Mouse (Mus musculus) limb, embryonic 14.5 days (tissue): ENCODE data around the gene Nav3. TPM values are rescaled to one million over a fixed set of nuclear protein-coding genes. Genes with fewer than 3 reads are reported as not detected.
A peak's percentile ranks its signal among the peaks of the same experiment; 100 is the strongest.

Experiments used
- ATAC-seq: fragments of 200-750 bp; cut with Nextera tagmentation; 2 replicates; pipeline ENCODE4 v1.8.0; 2017; ENCODE audit warnings: low read depth, moderate number of reproducible peaks, moderate TSS enrichment; ENCODE audit not compliant: low FRiP score
- DNase-seq: peaks from one replicate; pipeline ENCODE4 v3.0.0-alpha.2; 2015; ENCODE audit warnings: low spot score
- H3K27ac ChIP-seq: fragments of 300-500 bp; sonication (generic); replicated peaks from 2 replicates; pipeline ENCODE4 v1.5.1; 2014; ENCODE audit warnings: low read depth, mild to moderate bottlenecking, low read length, moderate library complexity, mixed read lengths
- H3K27me3 ChIP-seq: fragments of 300-500 bp; sonication (generic); 2 replicates; pipeline ENCODE4 v1.6.1; 2014; ENCODE audit warnings: low read length, mixed read lengths; ENCODE audit not compliant: control insufficient read depth, insufficient read depth
- H3K36me3 ChIP-seq: fragments of 300-500 bp; sonication (generic); 2 replicates; pipeline ENCODE4 v1.6.1; 2014; ENCODE audit warnings: mild to moderate bottlenecking, low read length, moderate library complexity, mixed read lengths; ENCODE audit not compliant: control insufficient read depth, insufficient read depth
- H3K4me1 ChIP-seq: fragments of 300-500 bp; sonication (generic); 2 replicates; pipeline ENCODE4 v1.6.1; 2014; ENCODE audit warnings: antibody characterized with exemption, low read length, mixed read lengths; ENCODE audit not compliant: control insufficient read depth, insufficient read depth
- H3K4me2 ChIP-seq: fragments of 300-500 bp; sonication (generic); replicated peaks from 2 replicates; pipeline ENCODE4 v1.6.1; 2014; ENCODE audit warnings: low read depth, mild to moderate bottlenecking, low read length, moderate library complexity; ENCODE audit not compliant: severe bottlenecking
- H3K4me3 ChIP-seq: fragments of 300-500 bp; sonication (generic); replicated peaks from 2 replicates; pipeline ENCODE4 v1.5.1; 2014; ENCODE audit warnings: low read length
- H3K9ac ChIP-seq: fragments of 300-500 bp; sonication (generic); 2 replicates; pipeline ENCODE4 v1.6.1; 2014; ENCODE audit warnings: mild to moderate bottlenecking, low read depth, low read length, moderate library complexity; ENCODE audit not compliant: severe bottlenecking
- H3K9me3 ChIP-seq: fragments of 300-500 bp; sonication (generic); 2 replicates; pipeline ENCODE4 v1.6.1; 2016; ENCODE audit warnings: low read length; ENCODE audit not compliant: control insufficient read depth
- POLR2A ChIP-seq: fragments of 200-500 bp; IDR thresholded peaks from 2 replicates; pipeline ENCODE4 v1.8.0; 2012; ENCODE audit warnings: inconsistent platforms, mild to moderate bottlenecking, moderate library complexity, borderline replicate concordance; ENCODE audit not compliant: insufficient read depth, insufficient read length; ENCODE audit errors: extremely low read depth
- WGBS: fragments of 180-500 bp; shearing (Covaris S2); extraction: QIAGEN DNeasy Blood & Tissue Kit; methylation state at CpG from one replicate; pipeline ENCODE4 v1.1.7; 2014; 5-methylcytosine and 5-hydroxymethylcytosine counted together
- polyA plus RNA-seq, 2 experiments: library from polyadenylated mRNA; depleted of rRNA in 1 of 2; stranded (reverse) in 1 of 2; unstranded in 1 of 2; fragments of >200 nt; fragmentation: Nextera tagmentation in 1 of 2; extraction: Ambion mirVana in 1 of 2; gene quantifications; 2 replicates each; pipeline versions ENCODE4 v1.2.1 to v1.2.3; 2012 to 2014

Nav3 gene
- polyA plus RNA-seq, 2 experiments, result 6.6 to 7.5 TPM

- Histone ChIP-seq H3K4me2 (no peak overlapping the region), H3K9me3 (no peaks in the 10 kb centered on the region), H3K36me3 (no peaks in the 10 kb centered on the region), H3K4me1 (no peaks in the 10 kb centered on the region), H3K27ac (no peak overlapping the region), H3K4me3 (no peak overlapping the region), H3K9ac (no peak overlapping the region), H3K27me3 (no peaks in the 10 kb centered on the region)
- no peak for TF ChIP-seq POLR2A
- DNase-seq, result peak; percentile 34
- ATAC-seq, result peak; percentile 34; the same call in 1 of the 2 replicates
- WGBS, result 67% methylated on average over 18 of the region's 18 CpGs
Measured at GRCm38 (mm10) chr10:109764412-109765101, 691.4 kb downstream of the Nav3 start.

GRCm38 (mm10) chr10:109758921-109759600 is 696.9 kb downstream of the Nav3 start:
- Histone ChIP-seq H3K4me1 (no peaks in the 10 kb centered on the region), H3K27ac (no peak overlapping the region), H3K36me3 (no peaks in the 10 kb centered on the region), H3K27me3 (no peaks in the 10 kb centered on the region), H3K4me3 (no peak overlapping the region), H3K9ac (no peak overlapping the region), H3K4me2 (no peak overlapping the region), H3K9me3 (no peaks in the 10 kb centered on the region)
- no peak for TF ChIP-seq POLR2A
- 78% methylated on average over 17 of the region's 17 CpGs for WGBS
- no peak for DNase-seq
- ATAC-seq, result no peak

- no peak for TF ChIP-seq POLR2A
- Histone ChIP-seq H3K9me3 (0 out of 2 replicates have a peak, but pooled peaks cover 3% of the 10 kb centered on the region), H3K4me2 (no peak overlapping the region), H3K27ac (no peak overlapping the region), H3K9ac (no peak overlapping the region), H3K4me1 (no peaks in the 10 kb centered on the region), H3K36me3 (no peaks in the 10 kb centered on the region), H3K4me3 (no peak overlapping the region), H3K27me3 (no peaks in the 10 kb centered on the region)
- ATAC-seq, result no peak
- 43% methylated on average over 3 of the region's 3 CpGs for WGBS
- peak; percentile 69 for DNase-seq
Measured at GRCm38 (mm10) chr10:109746901-109747300, 709.1 kb downstream of the Nav3 start.

GRCm38 (mm10) chr10:109741664-109742063 is 714.3 kb downstream of the Nav3 start:
- Histone ChIP-seq H3K9me3 (0 out of 2 replicates have a peak, but pooled peaks cover 3% of the 10 kb centered on the region), H3K4me2 (no peak overlapping the region), H3K36me3 (no peaks in the 10 kb centered on the region), H3K27ac (no peak overlapping the region), H3K4me1 (no peaks in the 10 kb centered on the region), H3K9ac (no peak overlapping the region), H3K4me3 (no peak overlapping the region), H3K27me3 (no peaks in the 10 kb centered on the region)
- ATAC-seq, result no peak
- TF ChIP-seq POLR2A, result no peak
- no peak for DNase-seq
- whole genome bisulfite sequencing, result 72% methylated on average over 2 of the region's 2 CpGs

- TF ChIP-seq POLR2A, result no peak
- H3K4me3 ChIP-seq, result no peak overlapping the region
- H3K27me3 ChIP-seq, result no peaks in the 10 kb centered on the region
- no peak overlapping the region for H3K27ac ChIP-seq
- 59% methylated on average over 3 of the region's 3 CpGs for WGBS
- no peak overlapping the region for H3K4me2 ChIP-seq
- ATAC-seq (no peak), DNase-seq (no peak)
- H3K36me3 ChIP-seq, result no peaks in the 10 kb centered on the region
- 0 out of 2 replicates have a peak, but pooled peaks cover 3% of the 10 kb centered on the region for H3K9me3 ChIP-seq
- H3K9ac ChIP-seq, result no peak overlapping the region
- no peaks in the 10 kb centered on the region for H3K4me1 ChIP-seq
Measured at GRCm38 (mm10) chr10:109740326-109740725, 715.7 kb downstream of the Nav3 start.
